Mouse (Mus musculus) thymus, postnatal 25 days (tissue): ENCODE measurements around the gene Rhoa.
"Not testable (repeated sequence)": the region's sequence is repeated elsewhere in the genome, so short reads cannot be mapped to it uniquely, and the experiment has no call there.

ENCODE experiments used
- DNase-seq: peaks from one replicate; pipeline ENCODE4 v3.0.0; 2022

Rhoa gene

DNA sequence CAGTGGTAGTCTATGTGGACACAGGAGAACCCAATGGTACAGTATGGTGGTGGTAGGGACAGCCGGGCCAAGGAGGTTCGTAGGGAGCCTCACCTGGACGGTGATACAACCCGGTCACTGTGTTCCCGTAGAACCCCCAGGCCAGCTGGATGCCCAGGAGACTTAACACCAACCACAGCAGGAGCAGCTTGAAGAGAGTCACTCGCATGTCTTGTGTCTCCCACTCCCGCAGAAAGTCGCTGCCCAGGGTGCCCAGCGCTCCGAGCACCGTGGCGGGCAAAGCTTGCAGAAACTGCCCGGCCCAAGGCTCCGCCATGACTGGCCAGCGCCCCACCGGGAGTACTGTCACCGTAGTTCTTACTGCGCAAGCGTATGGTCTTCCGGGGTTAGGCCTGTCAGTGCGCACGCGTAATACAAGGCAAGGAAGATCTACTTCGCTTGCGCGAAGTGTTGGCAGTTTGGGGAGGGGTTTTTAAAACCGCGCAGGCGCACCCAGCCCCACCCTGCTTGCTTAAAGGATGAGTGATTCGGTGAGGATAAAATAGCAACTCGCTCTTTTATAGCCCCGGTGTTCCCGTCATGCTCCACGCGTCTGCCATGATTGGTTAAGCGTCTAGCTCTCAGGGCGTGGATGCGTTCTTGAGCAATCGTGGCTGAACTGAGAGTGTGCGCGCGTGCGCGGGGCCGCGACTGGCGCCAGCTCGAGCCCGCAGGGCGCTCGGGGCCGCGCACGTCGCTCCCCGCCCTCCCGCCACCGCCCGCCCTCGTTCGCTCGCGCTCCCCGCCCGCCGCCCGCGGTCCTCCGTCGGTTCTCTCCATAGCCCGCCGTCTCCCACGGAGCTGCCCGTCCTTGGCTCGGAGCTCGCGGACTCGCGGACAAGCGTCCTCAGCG is at the start of gene Rhoa, which contains the start of gene Tcta:
Gene Rhoa, plus strand, starts transcription at position 501 of the 892 bp plus-strand sequence.
Gene Tcta, minus strand, starts transcription at position 532 of the 892 bp plus-strand sequence.
- DNase-seq: peak; percentile 98

- DNase-seq: no peak
Observed at GRCm38 (mm10) chr9:108260526-108260925, 45.4 kb upstream of the Rhoa start.

GRCm38 (mm10) chr9:108261865-108262264 is 44.1 kb upstream of the Rhoa start:
- no peak for DNase-seq

GRCm38 (mm10) chr9:108262494-108263049 is 43.4 kb upstream of the Rhoa start:
- no peak for DNase-seq

- DNase-seq: peak; percentile 60
Observed at GRCm38 (mm10) chr9:108263131-108263681, 42.7 kb upstream of the Rhoa start.

- peak; percentile 95 for DNase-seq
Observed at GRCm38 (mm10) chr9:108263690-108264190, 42.2 kb upstream of the Rhoa start, which contains the start of gene Dag1. TSS of gene Dag1 (minus strand) at chr9:108263958.

- DNase-seq: no peak
Observed at GRCm38 (mm10) chr9:108264191-108264921, 41.6 kb upstream of the Rhoa start.

DNA sequence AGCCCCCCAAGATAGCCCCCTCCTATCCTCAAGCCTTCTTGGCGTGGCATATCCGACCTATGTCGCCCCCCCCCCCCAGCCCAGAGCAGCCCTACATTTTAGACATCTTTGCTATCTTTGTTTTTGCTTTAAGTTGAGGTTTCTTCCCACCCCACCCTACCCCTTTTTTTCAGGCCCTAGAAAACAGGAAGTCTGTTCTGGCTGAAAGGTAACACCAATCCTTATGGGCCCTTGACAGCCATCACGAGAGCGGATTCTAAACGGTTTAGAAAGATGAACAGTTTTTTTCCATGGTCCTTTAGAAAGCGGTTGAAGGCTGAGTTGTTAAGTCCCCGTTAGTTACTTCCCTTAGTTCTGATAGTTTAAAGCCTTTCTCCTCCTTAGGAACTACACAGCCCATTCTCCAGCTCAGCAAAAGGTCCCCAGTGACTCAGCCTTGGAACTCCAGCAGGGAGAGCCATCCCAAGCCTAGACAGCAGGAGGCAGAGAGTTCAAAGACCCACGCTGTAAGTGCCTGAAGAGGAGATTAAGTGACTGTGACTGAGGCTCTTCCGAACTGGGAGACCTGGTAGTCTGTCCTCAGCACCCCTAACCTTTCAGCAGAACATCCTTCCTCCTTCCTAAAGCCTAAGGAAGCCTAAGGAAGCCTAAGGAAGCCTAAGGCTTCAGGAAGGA is 39.5 kb upstream of the Rhoa start:
- no peak for DNase-seq

- DNase-seq: no peak
Observed at GRCm38 (mm10) chr9:108267691-108268090, 38.2 kb upstream of the Rhoa start.

GRCm38 (mm10) chr9:108268701-108269100 is 37.2 kb upstream of the Rhoa start:
- DNase-seq: not testable (repeated sequence)

DNA sequence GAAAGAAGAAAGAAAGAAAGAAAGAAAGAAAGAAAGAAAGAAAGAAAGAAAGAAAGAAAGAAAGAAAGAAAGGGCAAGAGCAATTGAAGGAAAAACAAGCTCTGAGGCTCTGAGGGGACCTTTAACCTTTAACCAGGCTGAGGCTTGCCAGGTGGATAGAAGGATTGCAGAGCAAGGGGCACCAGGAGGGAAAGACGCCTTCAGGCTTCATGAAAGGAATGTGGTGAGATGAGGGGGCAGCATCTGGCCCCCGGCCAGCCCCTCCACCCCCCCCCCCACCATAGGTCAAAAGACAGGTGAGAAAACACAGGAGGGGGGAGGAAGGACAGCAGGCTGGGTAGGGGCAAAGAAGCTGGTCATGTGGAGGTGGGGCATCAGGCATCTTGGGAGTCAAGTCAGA is 34.0 kb upstream of the Rhoa start:
- no peak for DNase-seq

DNA sequence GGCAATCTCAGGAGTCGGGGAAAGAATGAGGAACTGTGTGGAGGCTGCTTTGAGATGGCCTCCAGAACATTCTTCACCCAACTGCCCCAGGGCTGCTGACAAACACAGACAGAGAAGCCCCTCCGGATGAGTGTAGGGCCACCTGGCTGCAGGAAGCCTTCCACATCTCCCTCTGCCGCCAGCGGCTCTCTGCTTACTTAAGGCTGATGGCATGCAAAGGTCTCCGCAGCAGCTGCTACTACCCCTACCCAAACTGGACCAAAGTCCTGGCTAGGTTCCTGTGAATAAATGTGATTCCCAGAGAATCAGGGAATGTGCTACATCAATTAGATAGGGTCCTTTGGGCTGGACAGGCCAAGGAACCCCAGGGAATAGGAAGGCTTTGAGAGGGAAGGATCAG is 33.2 kb upstream of the Rhoa start:
- DNase-seq: no peak

DNA sequence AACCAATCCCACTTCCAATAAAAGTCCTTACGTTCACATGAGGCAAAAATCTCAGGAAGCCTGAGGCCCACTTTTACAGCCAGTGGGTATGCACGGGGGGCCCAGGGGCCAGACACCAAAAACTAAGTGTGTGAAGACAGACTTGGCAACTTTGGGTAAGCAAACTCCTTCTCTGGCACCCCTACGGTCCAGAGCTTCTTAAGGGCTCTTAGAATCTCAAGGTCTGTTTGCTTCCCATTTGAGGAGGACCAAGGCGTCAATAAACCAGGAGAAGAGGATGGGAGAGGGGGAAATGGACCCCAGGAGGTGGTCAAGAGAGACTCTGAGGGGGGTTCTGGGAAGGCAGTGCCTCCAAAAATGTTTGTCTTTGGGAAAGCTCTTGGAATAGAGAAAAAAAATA is 32.4 kb upstream of the Rhoa start:
- DNase-seq: no peak

DNA sequence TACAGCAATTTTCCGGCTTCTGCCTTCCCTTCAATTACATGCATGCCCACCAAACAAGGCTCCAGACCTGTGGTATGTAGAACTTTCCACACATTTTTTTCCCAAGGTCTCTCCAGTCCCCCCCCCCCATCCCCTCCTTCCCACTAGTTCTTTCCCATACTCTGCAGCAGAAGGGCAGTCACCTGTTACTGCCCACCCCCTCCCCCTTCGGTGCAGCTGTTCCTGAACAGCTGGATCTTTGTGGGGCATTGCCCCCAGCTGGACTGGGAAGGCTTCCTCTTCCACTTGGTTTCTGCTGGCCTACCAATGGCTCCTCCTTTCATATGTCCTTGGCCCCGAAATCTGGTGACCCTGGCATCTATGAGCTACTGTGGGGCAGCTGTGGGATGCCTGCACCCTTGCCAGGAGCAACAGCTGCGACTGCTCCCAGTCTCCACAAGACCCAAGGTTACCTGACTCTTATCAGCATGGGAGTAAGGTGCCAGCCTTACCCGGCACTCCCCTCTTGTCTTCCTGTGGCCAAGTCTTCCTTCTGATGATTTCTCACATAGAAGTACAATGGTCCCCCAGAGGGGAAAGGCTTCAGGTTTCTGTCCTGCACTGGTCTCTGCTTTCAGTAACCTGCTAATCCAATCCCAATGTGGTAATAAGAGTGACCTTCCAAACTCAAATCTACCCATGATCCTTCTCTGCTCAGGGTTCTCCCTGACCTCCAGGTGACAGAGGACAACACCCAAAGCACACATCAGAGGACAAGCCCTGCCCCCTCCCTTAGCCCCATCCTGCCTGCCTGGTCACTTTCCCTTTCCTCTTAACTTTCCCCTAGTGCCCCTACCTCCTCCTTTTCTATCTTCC is 31.2 kb upstream of the Rhoa start:
- DNase-seq: no peak

- DNase-seq: no peak
Observed at GRCm38 (mm10) chr9:108275331-108275659, 30.6 kb upstream of the Rhoa start.

DNA sequence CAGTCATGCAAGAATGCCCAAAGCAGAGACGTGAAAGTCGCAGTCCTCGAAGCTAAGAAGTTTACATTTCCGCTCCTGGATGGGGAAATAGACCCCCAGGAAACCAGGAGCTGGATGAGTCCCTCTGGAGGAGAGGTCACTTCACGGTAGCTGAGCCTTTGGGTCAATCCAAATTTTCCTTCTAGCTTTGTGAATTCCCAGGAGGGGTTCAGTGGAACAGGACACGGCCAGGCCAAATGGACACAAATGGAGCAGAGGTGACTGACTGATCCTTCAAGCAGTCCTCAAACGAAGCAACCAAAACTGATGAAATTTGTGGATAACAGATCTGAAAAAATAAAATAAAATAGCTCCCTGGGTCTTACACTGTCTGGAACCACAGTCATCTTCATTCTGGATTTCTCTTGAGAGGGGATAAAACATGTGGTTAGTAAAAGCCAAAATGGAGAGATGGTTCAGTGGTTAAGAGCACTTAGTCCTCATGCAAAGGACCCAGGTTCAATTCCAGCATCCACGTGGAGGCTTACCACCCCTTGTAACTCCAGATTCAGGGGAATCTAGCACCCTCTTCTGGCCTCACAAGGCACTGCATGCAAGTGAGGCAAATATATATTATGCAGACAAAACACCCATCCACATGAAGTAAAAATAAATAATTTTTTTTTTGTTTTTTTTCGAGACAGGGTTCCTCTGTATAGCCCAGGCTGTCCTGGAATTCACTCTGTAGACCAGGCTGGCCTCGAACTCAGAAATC is 27.1 kb upstream of the Rhoa start:
- peak; percentile 50 for DNase-seq

DNA sequence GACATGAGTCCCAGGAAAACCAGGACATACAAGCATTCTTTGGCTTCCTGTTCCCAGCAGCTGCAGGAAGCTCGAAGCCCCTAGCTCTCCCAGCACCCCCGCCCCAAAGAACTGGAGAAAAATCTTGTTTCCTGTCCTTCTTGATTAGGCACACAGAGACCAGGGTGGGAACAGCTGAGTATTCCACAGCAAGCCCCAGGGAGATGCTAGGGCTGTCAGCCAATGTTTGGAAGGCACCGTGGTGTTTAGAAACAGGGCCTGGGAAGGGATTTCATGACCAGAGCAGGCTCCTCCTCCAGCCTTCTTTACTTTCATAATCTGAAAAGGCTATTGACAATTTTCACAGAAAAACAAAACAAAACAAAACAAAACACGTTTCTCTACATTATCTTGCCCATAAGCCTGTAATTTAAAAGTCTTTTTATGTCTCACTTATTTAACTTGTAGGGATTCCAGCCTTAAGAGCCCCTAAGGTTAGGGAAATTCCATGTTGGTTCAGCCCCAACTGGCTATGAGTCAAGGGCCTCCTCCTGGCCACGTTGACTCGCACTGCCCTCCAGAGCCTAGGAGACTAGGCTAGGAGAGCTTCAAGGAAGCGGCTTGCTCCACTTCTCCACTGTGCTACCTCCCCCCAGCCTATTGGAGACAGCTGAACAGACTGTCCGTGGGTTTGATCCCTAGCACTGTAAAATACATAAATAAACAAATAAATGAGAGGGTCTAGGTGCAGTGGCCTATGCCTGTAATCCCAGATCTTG is 25.7 kb upstream of the Rhoa start:
- DNase-seq: no peak

- DNase-seq: peak; percentile 76
Observed at GRCm38 (mm10) chr9:108284410-108284809, 21.5 kb upstream of the Rhoa start.

GRCm38 (mm10) chr9:108287526-108288238 is 18.2 kb upstream of the Rhoa start:
- not testable (repeated sequence) for DNase-seq
